Mouse (Mus musculus) MEL (cell line): Measurements from ENCODE around the gene Fam217b.

Source experiments
- CTCF ChIP-seq, 3 experiments: IDR thresholded peaks in 2 of 3; conservative IDR thresholded peaks in 1 of 3; 2 replicates each; pipeline ENCODE4 v1.5.1; 2011 to 2012; ENCODE audit warnings: low read length in 3 of 3, low read depth in 2 of 3, mild to moderate bottlenecking in 2 of 3, improper control_type of control experiment in 1 of 3, inconsistent platforms in 1 of 3, mixed read lengths in 1 of 3, moderate library complexity in 1 of 3; ENCODE audit not compliant: control insufficient read depth in 1 of 3, insufficient read depth in 1 of 3, poor library complexity in 1 of 3, severe bottlenecking in 1 of 3
- E2F4 ChIP-seq: IDR thresholded peaks from 2 replicates; pipeline ENCODE4 v1.6.1; 2011; ENCODE audit warnings: low read depth, low read length, improper control_type of control experiment, borderline replicate concordance
- MAX ChIP-seq: IDR thresholded peaks from 2 replicates; pipeline ENCODE4 v1.6.1; 2011; ENCODE audit warnings: low read length, improper control_type of control experiment
- MEF2A ChIP-seq: IDR thresholded peaks from 2 replicates; pipeline ENCODE4 v1.6.1; 2014; ENCODE audit warnings: low read depth, mild to moderate bottlenecking, inconsistent platforms, low read length, improper control_type of control experiment; ENCODE audit not compliant: poor library complexity, insufficient replicate concordance, severe bottlenecking; ENCODE audit errors: extremely low read depth
- POLR2A ChIP-seq, 2 experiments: IDR thresholded peaks; 2 replicates each; pipeline ENCODE4 v1.6.1; 2011 to 2012; ENCODE audit warnings: low read length in 2 of 2, mild to moderate bottlenecking in 2 of 2, control low read depth in 1 of 2, improper control_type of control experiment in 1 of 2, low read depth in 1 of 2, moderate library complexity in 1 of 2; ENCODE audit not compliant: control insufficient read depth in 1 of 2, insufficient read depth in 1 of 2, poor library complexity in 1 of 2
- TCF12 ChIP-seq: IDR thresholded peaks from 2 replicates; pipeline ENCODE4 v1.6.1; 2014; ENCODE audit warnings: low read depth, mild to moderate bottlenecking, inconsistent platforms, low read length, improper control_type of control experiment, moderate library complexity
- USF1 ChIP-seq: IDR thresholded peaks from 2 replicates; pipeline ENCODE4 v1.6.1; 2014; ENCODE audit warnings: low read depth, mild to moderate bottlenecking, inconsistent platforms, low read length, improper control_type of control experiment, moderate library complexity
- ZC3H11A ChIP-seq: IDR thresholded peaks from 2 replicates; pipeline ENCODE4 v1.6.1; 2012; ENCODE audit warnings: low read depth, mild to moderate bottlenecking, inconsistent platforms, low read length, improper control_type of control experiment
- ZMIZ1 ChIP-seq: IDR thresholded peaks from 2 replicates; pipeline ENCODE4 v1.6.1; 2012; ENCODE audit warnings: low read depth, mild to moderate bottlenecking, inconsistent platforms, low read length, improper control_type of control experiment, moderate library complexity
- ZNF384 ChIP-seq: IDR thresholded peaks from 2 replicates; pipeline ENCODE4 v1.6.1; 2012; ENCODE audit warnings: low read depth, mild to moderate bottlenecking, inconsistent platforms, low read length, improper control_type of control experiment

GRCm38 (mm10) chr2:178416427-178416826 lies 2.1 kb downstream of the Fam217b start:
- TF ChIP-seq E2F4 (no peak), MAX (no peak), USF1 (no peak), MEF2A (no peak), CTCF (IDR thresholded peaks at IDR 0.05 in 2 of 3, conservative IDR thresholded peaks at IDR 0.05 in 1 of 3; ENCODE audit: control insufficient read depth in 1 of 3, insufficient read depth in 1 of 3, low read depth in 2 of 3, low read length in 3 of 3, poor library complexity in 1 of 3, severe bottlenecking in 1 of 3) (no peak), TCF12 (no peak), ZMIZ1 (no peak), ZC3H11A (no peak), POLR2A (IDR thresholded peaks at IDR 0.05; ENCODE audit: control insufficient read depth in 1 of 2, insufficient read depth in 1 of 2, low read depth in 1 of 2, low read length in 2 of 2, poor library complexity in 1 of 2) (no peak), ZNF384 (no peak)
